ENCODE assay signal across 8 mouse cellular contexts in the genomic region with DNA sequence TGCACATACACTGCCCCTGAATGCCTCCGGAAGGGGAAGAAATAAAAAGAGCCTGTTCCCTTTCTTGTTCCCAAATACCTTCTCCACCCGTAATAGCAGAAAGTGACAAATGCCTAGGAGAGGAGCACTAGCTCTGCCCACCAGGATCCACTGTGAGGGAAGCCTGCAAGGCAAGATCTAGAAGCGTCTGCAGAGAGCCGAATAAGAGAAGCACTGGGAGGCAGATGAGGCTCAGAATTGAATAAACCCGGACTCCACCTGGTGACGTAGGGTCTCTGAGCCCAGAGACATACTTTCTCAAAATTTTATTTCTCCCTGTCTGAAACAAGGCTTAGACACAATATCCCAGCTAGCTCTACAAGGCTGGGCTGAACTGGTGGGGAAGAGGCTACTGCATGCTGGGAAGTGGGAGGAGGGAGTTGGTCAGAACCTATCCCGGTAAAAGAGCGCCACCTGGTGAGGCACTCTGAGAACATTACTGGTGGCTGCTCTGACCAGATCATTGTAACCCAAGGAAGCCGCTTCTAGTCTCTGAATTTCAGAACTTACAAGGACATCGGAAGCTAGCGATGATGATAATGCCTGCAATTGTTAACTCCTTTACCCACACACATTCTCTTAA. TPM values are rescaled to one million over a fixed set of nuclear protein-coding genes. Genes with fewer than 3 reads are reported as not detected.
DNase-seq lines count a peak whose midpoint lies in the region; ATAC-seq and TF ChIP-seq lines count a peak whose summit lies in the region.

No protein-coding gene starts in this region.

- no peak overlapping the region for H3K27ac ChIP-seq in forebrain, embryonic 13.5 days
- H3K27ac ChIP-seq in liver, embryonic 15.5 days (replicated peaks), result no peak overlapping the region
- H3K27ac ChIP-seq in neural tube, embryonic 12.5 days, result no peak overlapping the region

- TF ChIP-seq CTCF in E14TG2a.4 (conservative IDR thresholded peaks at IDR 0.05; ENCODE audit: low read length), result peak; percentile 80

- H3K4me2 ChIP-seq in forebrain, embryonic 13.5 days, result no peak overlapping the region
- H3K4me2 ChIP-seq in liver, embryonic 15.5 days, result 0 out of 2 replicates have a peak overlapping the region, but pooled peaks have one; percentile 27
- H3K4me2 ChIP-seq in neural tube, embryonic 12.5 days (replicated peaks), result peak overlapping the region; percentile 6; the same call in 1 of the 2 replicates

- H3K36me3 ChIP-seq in E14TG2a.4 (ENCODE audit: insufficient read depth, low read length), result no peaks in the 10 kb centered on the region
- no peaks in the 10 kb centered on the region for H3K36me3 ChIP-seq in forebrain, embryonic 13.5 days (ENCODE audit: poor library complexity, severe bottlenecking)
- H3K36me3 ChIP-seq in liver, embryonic 15.5 days (replicated peaks), result no peaks in the 10 kb centered on the region
- no peaks in the 10 kb centered on the region for H3K36me3 ChIP-seq in neural tube, embryonic 12.5 days

- H3K27me3 ChIP-seq in E14TG2a.4 (ENCODE audit: insufficient read depth, low read length), result 0 out of 2 replicates have a peak, but pooled peaks cover 5% of the 10 kb centered on the region
- H3K27me3 ChIP-seq in forebrain, embryonic 13.5 days, result no peaks in the 10 kb centered on the region
- no peaks in the 10 kb centered on the region for H3K27me3 ChIP-seq in liver, embryonic 15.5 days
- no peaks in the 10 kb centered on the region for H3K27me3 ChIP-seq in neural tube, embryonic 12.5 days (replicated peaks)

- ATAC-seq in forebrain, embryonic 13.5 days, result peak; percentile 95
- peak; percentile 34; the same call in 1 of the 2 replicates for ATAC-seq in liver, embryonic 15.5 days (ENCODE audit: insufficient read depth)
- peak; percentile 89 for ATAC-seq in neural tube, embryonic 12.5 days (ENCODE audit: low FRiP score, low read depth)

- no peak overlapping the region for H3K9ac ChIP-seq in forebrain, embryonic 13.5 days
- H3K9ac ChIP-seq in liver, embryonic 15.5 days, result no peak overlapping the region
- H3K9ac ChIP-seq in neural tube, embryonic 12.5 days, result no peak overlapping the region

- peaks cover 18% of the 10 kb centered on the region for H3K4me1 ChIP-seq in E14TG2a.4 (replicated peaks; ENCODE audit: low read depth, low read length)
- no peaks in the 10 kb centered on the region for H3K4me1 ChIP-seq in forebrain, embryonic 13.5 days
- H3K4me1 ChIP-seq in liver, embryonic 15.5 days (replicated peaks), result no peaks in the 10 kb centered on the region
- peaks cover 4% of the 10 kb centered on the region; the same call in 1 of the 2 replicates for H3K4me1 ChIP-seq in neural tube, embryonic 12.5 days

- no peaks in the 10 kb centered on the region for H3K9me3 ChIP-seq in E14TG2a.4 (ENCODE audit: low read length)
- H3K9me3 ChIP-seq in forebrain, embryonic 13.5 days (replicated peaks), result no peaks in the 10 kb centered on the region
- H3K9me3 ChIP-seq in liver, embryonic 15.5 days (replicated peaks), result no peaks in the 10 kb centered on the region
- H3K9me3 ChIP-seq in neural tube, embryonic 12.5 days, result no peaks in the 10 kb centered on the region

- intact Hi-C loops in heart, postnatal 10 days (cut with DNase I), result loop anchor here (1.0 to 5.0 kb wide), 6 partner anchors 218 to 633 kb away; a partner anchor contains a TSS

- peak; percentile 65 for DNase-seq in c-Kit-positive CD71-positive TER-119-positive erythroid progenitor cells, embryonic 14.5 days (ENCODE audit: low spot score)
- peak; percentile 88 to 93 for DNase-seq in heart, postnatal 10 days
- DNase-seq in kidney, postnatal 4 days, result peak; percentile 94
- peak; percentile 93 for DNase-seq in telencephalon, adult 2 months (ENCODE audit: low read depth, low spot score)

- no peak overlapping the region for H3K4me3 ChIP-seq in E14TG2a.4 (replicated peaks; ENCODE audit: low read length)
- no peak overlapping the region for H3K4me3 ChIP-seq in forebrain, embryonic 13.5 days
- H3K4me3 ChIP-seq in liver, embryonic 15.5 days (replicated peaks), result no peak overlapping the region
- no peak overlapping the region for H3K4me3 ChIP-seq in neural tube, embryonic 12.5 days

- 35% methylated on average over 11 of the region's 11 CpGs for WGBS in forebrain, embryonic 13.5 days
- WGBS in liver, embryonic 15.5 days (ENCODE audit: insufficient replicate concordance), result 29% methylated on average over 11 of the region's 11 CpGs
- 40% methylated on average over 11 of the region's 11 CpGs for WGBS in neural tube, embryonic 12.5 days

RNA-seq across cellular contexts. Expression of a gene that starts 45.2 kb away (rescaled TPM):
- polyA plus RNA-seq in forebrain, embryonic 13.5 days (2015; fragmentation: Nextera tagmentation; extraction: Ambion mirVana), result 62.9 and 63.2 TPM in 2 replicates
- 10 to 100 TPM; 20.3 to 21.8 TPM for total RNA-seq in heart, postnatal 10 days (2021)
- polyA plus RNA-seq in liver, embryonic 15.5 days (2015; fragmentation: Nextera tagmentation; extraction: Ambion mirVana), result 31.7 and 32.1 TPM in 2 replicates
- polyA plus RNA-seq in neural tube, embryonic 12.5 days (2016; fragmentation: Nextera tagmentation; extraction: Ambion mirVana), result 61.2 and 64.0 TPM in 2 replicates

RNA-seq across cellular contexts. Expression of a gene that starts 53.7 kb away (rescaled TPM):
- 30.1 and 33.6 TPM in 2 replicates for polyA plus RNA-seq in forebrain, embryonic 13.5 days (2015; fragmentation: Nextera tagmentation; extraction: Ambion mirVana)
- total RNA-seq in heart, postnatal 10 days (2021), result 1 to 10 TPM; 2.6 to 2.9 TPM
- polyA plus RNA-seq in liver, embryonic 15.5 days (2015; fragmentation: Nextera tagmentation; extraction: Ambion mirVana), result 0.14 and 0.16 TPM in 2 replicates
- 37.0 and 39.3 TPM in 2 replicates for polyA plus RNA-seq in neural tube, embryonic 12.5 days (2016; fragmentation: Nextera tagmentation; extraction: Ambion mirVana)

Comparison
In these comparisons a context has a peak if more than half of its experiments do, and no peak if none do; other contexts are left out.
1. ATAC-seq: peak in every context shown above with its lines; median percentile 95 in forebrain, embryonic 13.5 days; 89 in neural tube, embryonic 12.5 days; 34 in liver, embryonic 15.5 days.
2. RNA of a gene that starts 53.7 kb away (polyA plus RNA-seq): 37.0 to 39.3 TPM in neural tube, embryonic 12.5 days and 30.1 to 33.6 TPM in forebrain, embryonic 13.5 days; 0.14 to 0.16 TPM in liver, embryonic 15.5 days; every median in the first group is over 10 times any median in the second.
3. Peak in every context shown above with its lines, with median percentiles within 50 percentile points of each other: DNase-seq.